Mouse (Mus musculus) forebrain, embryonic 12.5 days (tissue): ENCODE measurements around the gene Efs. TPM values are rescaled to one million over a fixed set of nuclear protein-coding genes. Genes with fewer than 3 reads are reported as not detected.

Source experiments
- ATAC-seq: fragments of 200-750 bp; cut with Nextera tagmentation; 2 replicates; pipeline ENCODE4 v1.8.0; 2017; ENCODE audit warnings: moderate TSS enrichment; ENCODE audit not compliant: low FRiP score
- H3K27ac ChIP-seq: fragments of 300-500 bp; sonication (generic); 2 replicates; pipeline ENCODE4 v1.5.1; 2016; ENCODE audit warnings: mild to moderate bottlenecking
- H3K27me3 ChIP-seq: fragments of 300-500 bp; sonication (generic); 2 replicates; pipeline ENCODE4 v1.6.1; 2016; ENCODE audit warnings: mild to moderate bottlenecking
- H3K36me3 ChIP-seq: fragments of 300-500 bp; sonication (generic); replicated peaks from 2 replicates; pipeline ENCODE4 v1.6.1; 2016; ENCODE audit warnings: mild to moderate bottlenecking
- H3K4me1 ChIP-seq: fragments of 300-500 bp; sonication (generic); 2 replicates; pipeline ENCODE4 v1.6.1; 2016
- H3K4me2 ChIP-seq: fragments of 300-500 bp; sonication (generic); 2 replicates; pipeline ENCODE4 v1.6.1; 2016; ENCODE audit warnings: mild to moderate bottlenecking, moderate library complexity
- H3K4me3 ChIP-seq: fragments of 300-500 bp; sonication (generic); replicated peaks from 2 replicates; pipeline ENCODE4 v1.5.1; 2016; ENCODE audit warnings: mild to moderate bottlenecking
- H3K9ac ChIP-seq: fragments of 300-500 bp; sonication (generic); 2 replicates; pipeline ENCODE4 v1.6.1; 2016; ENCODE audit warnings: mild to moderate bottlenecking
- H3K9me3 ChIP-seq: fragments of 300-500 bp; sonication (generic); 2 replicates; pipeline ENCODE4 v1.6.1; 2016
- WGBS: fragments of 180-500 bp; shearing (Covaris S2); methylation state at CpG from one replicate; pipeline ENCODE4 v1.1.7; 2016; 5-methylcytosine and 5-hydroxymethylcytosine counted together
- microRNA counts: library from miRNA; unstranded; fragments of <30 nt; microRNA quantifications from one replicate; lab custom pipeline; 2017
- microRNA-seq: library from miRNA; unstranded; fragments of <30 nt; microRNA quantifications from one replicate; pipeline ENCODE4, GENCODE M21; 2017
- polyA plus RNA-seq: library from polyadenylated mRNA; unstranded; fragments of >200 nt; fragmentation: Nextera tagmentation; extraction: Ambion mirVana; gene quantifications from 2 replicates; pipeline ENCODE4 v1.2.1, GENCODE M21; 2016

Gene Efs
- polyA plus RNA-seq, 1 experiment from 2014 or later, result 36.8 TPM

GRCm38 (mm10) chr14:54877048-54877715 is 48.7 kb downstream of the Efs start, which contains the start of gene Ppp1r3e:
Gene Ppp1r3e, minus strand, starts transcription at chr14:54877550.
- Histone ChIP-seq H3K4me3 (peak within 1 kb of the TSS; percentile 75), H3K27me3 (peaks cover 10% of the 10 kb centered on the region; the same call in 1 of the 2 replicates), H3K4me2 (peak within 1 kb of the TSS; percentile 92), H3K9me3 (no peaks in the 10 kb centered on the region), H3K4me1 (peaks cover 16% of the 10 kb centered on the region), H3K36me3 (no peaks in the 10 kb centered on the region), H3K9ac (peak within 1 kb of the TSS; percentile 82), H3K27ac (peak within 1 kb of the TSS; percentile 89)
- WGBS, result under 1% methylated on average over 51 of the region's 61 CpGs
- ATAC-seq, result peak; percentile 82

GRCm38 (mm10) chr14:54876539-54877047 is 49.3 kb downstream of the Efs start:
- Histone ChIP-seq H3K36me3 (no peaks in the 10 kb centered on the region), H3K4me2 (peak overlapping the region; percentile 92), H3K27me3 (peaks cover 10% of the 10 kb centered on the region; the same call in 1 of the 2 replicates), H3K9me3 (no peaks in the 10 kb centered on the region), H3K4me3 (peak overlapping the region; percentile 75), H3K27ac (peak overlapping the region; percentile 89), H3K4me1 (peaks cover 16% of the 10 kb centered on the region), H3K9ac (peak overlapping the region; percentile 82)
- under 1% methylated on average over 52 of the region's 72 CpGs for WGBS
- ATAC-seq, result peak; percentile 93

- Histone ChIP-seq H3K9ac (peak overlapping the region; percentile 82), H3K9me3 (no peaks in the 10 kb centered on the region), H3K4me1 (peaks cover 16% of the 10 kb centered on the region), H3K4me2 (peak overlapping the region; percentile 92), H3K27ac (peak overlapping the region; percentile 89), H3K27me3 (peaks cover 10% of the 10 kb centered on the region; the same call in 1 of the 2 replicates), H3K4me3 (peak overlapping the region; percentile 75), H3K36me3 (no peaks in the 10 kb centered on the region)
- WGBS, result 3% methylated on average over 36 of the region's 36 CpGs
- ATAC-seq, result peak; percentile 66
Measured at GRCm38 (mm10) chr14:54875844-54876538, 49.9 kb downstream of the Efs start.

- peaks cover 16% of the 10 kb centered on the region for H3K4me1 ChIP-seq
- H3K4me3 ChIP-seq, result no peak overlapping the region
- no peak for ATAC-seq
- no peak overlapping the region for H3K27ac ChIP-seq
- no peaks in the 10 kb centered on the region for H3K9me3 ChIP-seq
- no peaks in the 10 kb centered on the region for H3K36me3 ChIP-seq
- 95% methylated on average over 3 of the region's 3 CpGs for WGBS
- H3K9ac ChIP-seq, result 0 out of 2 replicates have a peak overlapping the region, but pooled peaks have one; percentile 12
- H3K4me2 ChIP-seq, result no peak overlapping the region
- peaks cover 10% of the 10 kb centered on the region; the same call in 1 of the 2 replicates for H3K27me3 ChIP-seq
Measured at GRCm38 (mm10) chr14:54874165-54874564, 51.8 kb downstream of the Efs start.

GRCm38 (mm10) chr14:54870861-54871260 is 55.1 kb downstream of the Efs start, which contains the start of gene Homez:
Gene Homez, minus strand, starts transcription at chr14:54870961.
- no peak for ATAC-seq
- H3K4me2 ChIP-seq, result no peak within 1 kb of the TSS
- no peak within 1 kb of the TSS for H3K9ac ChIP-seq
- no peak within 1 kb of the TSS for H3K4me3 ChIP-seq
- peaks cover 7% of the 10 kb centered on the region for H3K4me1 ChIP-seq
- no peaks in the 10 kb centered on the region for H3K9me3 ChIP-seq
- H3K36me3 ChIP-seq, result no peaks in the 10 kb centered on the region
- H3K27me3 ChIP-seq, result peaks cover 3% of the 10 kb centered on the region; the same call in 1 of the 2 replicates
- 85% methylated on average over 5 of the region's 5 CpGs for WGBS
- H3K27ac ChIP-seq, result no peak within 1 kb of the TSS

- no peak overlapping the region for H3K27ac ChIP-seq
- no peak for ATAC-seq
- peaks cover 4% of the 10 kb centered on the region for H3K4me1 ChIP-seq
Measured at GRCm38 (mm10) chr14:54868026-54868425, 57.9 kb downstream of the Efs start.

GRCm38 (mm10) chr14:54866936-54867335 is 59.0 kb downstream of the Efs start:
- no peaks in the 10 kb centered on the region for H3K27me3 ChIP-seq
- ATAC-seq, result no peak

More at GRCm38 (mm10) chr14:54868026-54868425, 57.9 kb downstream of the Efs start:
- Histone ChIP-seq H3K9ac (no peak overlapping the region), H3K9me3 (no peaks in the 10 kb centered on the region), H3K36me3 (no peaks in the 10 kb centered on the region), H3K27me3 (no peaks in the 10 kb centered on the region), H3K4me2 (no peak overlapping the region), H3K4me3 (no peak overlapping the region)
- WGBS, result 89% methylated on average over 4 of the region's 4 CpGs

More at GRCm38 (mm10) chr14:54866936-54867335, 59.0 kb downstream of the Efs start:
- Histone ChIP-seq H3K27ac (no peak overlapping the region), H3K4me2 (no peak overlapping the region), H3K4me3 (no peak overlapping the region), H3K9me3 (no peaks in the 10 kb centered on the region), H3K9ac (no peak overlapping the region), H3K36me3 (no peaks in the 10 kb centered on the region), H3K4me1 (peaks cover 4% of the 10 kb centered on the region)
- WGBS, result 58% methylated on average over 5 of the region's 5 CpGs

MicroRNA genes within 50 kb of the gene (microRNA counts, 519-probe panel; counts per million panel counts)
- not detected for microRNA mmu-miR-208a (lab: Ali Mortazavi, UCI)
- microRNA mmu-miR-208b (lab: Ali Mortazavi, UCI), result not detected

Small RNA genes within 50 kb of the gene (microRNA-seq; reads per million reads assigned to microRNA genes)
- gene Mir208a (4.1 reads per million, percentile 14 among the genes with 10 or more reads in this experiment), gene Mir208b (19.7 reads per million, percentile 34 among the genes with 10 or more reads in this experiment)

Other genes starting within 250 kb of the Efs start
- gene 1700123O20Rik, start 239.9 kb downstream of the Efs start, polyA plus RNA-seq, result 87.5 and 89.7 TPM in 2 replicates
- gene Acin1, start 239.2 kb downstream of the Efs start, polyA plus RNA-seq, result 188 and 190 TPM in 2 replicates
- not detected in 2 replicates for gene Gm29776, start 227.3 kb downstream of the Efs start, polyA plus RNA-seq
- gene Cebpe, start 214.0 kb downstream of the Efs start, polyA plus RNA-seq, result not detected in 2 replicates
- gene Slc7a8, start 144.2 kb downstream of the Efs start, polyA plus RNA-seq, result 2.3 and 2.7 TPM in 2 replicates
- not detected in 2 replicates for gene Rnf212b, start 112.0 kb downstream of the Efs start, polyA plus RNA-seq
- 13.9 and 18.5 TPM in 2 replicates for gene Homez, start 55.2 kb downstream of the Efs start, polyA plus RNA-seq
- gene Ppp1r3e, start 48.6 kb downstream of the Efs start, polyA plus RNA-seq, result 1.1 and 1.3 TPM in 2 replicates
- gene Bcl2l2, start 42.7 kb downstream of the Efs start, polyA plus RNA-seq, result 3.3 and 3.4 TPM in 2 replicates
- gene Gm20521, start 42.7 kb downstream of the Efs start, polyA plus RNA-seq, result 0.27 TPM in 1 of 2 replicates, not detected in the other
- 199 and 211 TPM in 2 replicates for gene Pabpn1, start 33.6 kb downstream of the Efs start, polyA plus RNA-seq
- gene Slc22a17, start 13.0 kb downstream of the Efs start, polyA plus RNA-seq, result 93.3 and 97.8 TPM in 2 replicates
- gene Il25, start 6.6 kb upstream of the Efs start, polyA plus RNA-seq, result not detected in 2 replicates
- 1.4 and 2.0 TPM in 2 replicates for gene Cmtm5, start 10.1 kb upstream of the Efs start, polyA plus RNA-seq
- gene Myh6, start 40.8 kb upstream of the Efs start, polyA plus RNA-seq, result 1.5 and 1.8 TPM in 2 replicates
- gene Gm17428, start 50.8 kb upstream of the Efs start, polyA plus RNA-seq, result not detected in 2 replicates
- gene Myh7, start 68.5 kb upstream of the Efs start, polyA plus RNA-seq, result 3.6 and 4.2 TPM in 2 replicates
- gene Ngdn, start 89.3 kb upstream of the Efs start, polyA plus RNA-seq, result 71.7 and 73.3 TPM in 2 replicates
- 26.3 and 28.1 TPM in 2 replicates for gene Zfhx2, start 166.2 kb upstream of the Efs start, polyA plus RNA-seq
- 32.0 and 33.0 TPM in 2 replicates for gene Thtpa, start 168.7 kb upstream of the Efs start, polyA plus RNA-seq
- gene Ap1g2, start 180.5 kb upstream of the Efs start, polyA plus RNA-seq, result 10.2 and 11.4 TPM in 2 replicates
- 9.0 and 9.4 TPM in 2 replicates for gene Jph4, start 190.8 kb upstream of the Efs start, polyA plus RNA-seq